Mouse (Mus musculus) lung, adult 18-20 months (tissue): ENCODE measurements around the gene Cdh26.

Source experiments
- DNase-seq, 2 experiments: peaks; one replicate each; pipeline ENCODE4 v3.0.0; 2022; ENCODE audit warnings: mixed read lengths in 2 of 2

The Cdh26 gene

DNA sequence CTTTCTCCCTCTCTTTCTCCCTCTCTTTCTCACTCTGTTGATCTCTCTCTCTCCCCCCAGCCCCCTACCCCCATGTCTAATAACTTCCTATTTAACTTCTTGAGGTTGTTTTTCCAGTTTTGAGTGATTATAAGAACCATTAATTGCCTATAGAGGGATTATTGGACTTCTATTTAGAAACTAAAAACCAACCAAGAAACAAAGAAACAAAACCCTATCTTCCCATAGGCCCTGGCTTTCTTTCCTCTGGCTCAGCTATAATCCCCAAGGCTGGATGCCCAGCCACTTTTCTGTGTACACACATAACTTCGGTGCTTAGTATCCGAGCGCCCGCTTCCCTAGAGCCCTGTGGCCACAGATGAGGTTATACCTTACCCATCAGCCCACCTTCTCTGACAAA is at the start of gene Cdh26:
Cdh26 (plus strand) TSS at position 301 of the 400 bp plus-strand sequence.
- no peak for DNase-seq

GRCm38 (mm10) chr2:178407053-178407815 is 23.1 kb upstream of the Cdh26 start, which contains the start of gene Sycp2:
Gene Sycp2, minus strand, starts transcription at chr2:178407685.
- DNase-seq = no peak

- no peak for DNase-seq
Measured at GRCm38 (mm10) chr2:178409024-178409423, 21.3 kb upstream of the Cdh26 start.

DNA sequence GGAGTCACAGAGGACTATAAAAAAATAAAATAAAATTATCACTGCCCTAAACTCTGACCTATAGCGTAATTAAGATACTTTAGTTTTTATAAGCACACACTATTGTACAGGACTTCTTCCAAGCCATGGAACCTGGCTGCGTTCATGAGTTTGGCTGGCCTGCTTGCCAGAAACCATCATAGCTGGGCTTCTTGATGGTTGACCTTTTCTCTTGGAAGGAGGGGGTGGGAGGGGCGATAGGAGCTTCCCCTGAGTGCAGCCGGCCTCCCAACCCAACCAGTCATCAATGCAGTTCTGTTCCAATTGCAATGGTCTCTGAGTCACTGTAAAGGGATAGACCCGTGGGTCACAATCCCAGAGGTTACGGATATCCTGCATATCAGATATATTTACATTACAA is 20.0 kb upstream of the Cdh26 start:
- DNase-seq = no peak

DNA sequence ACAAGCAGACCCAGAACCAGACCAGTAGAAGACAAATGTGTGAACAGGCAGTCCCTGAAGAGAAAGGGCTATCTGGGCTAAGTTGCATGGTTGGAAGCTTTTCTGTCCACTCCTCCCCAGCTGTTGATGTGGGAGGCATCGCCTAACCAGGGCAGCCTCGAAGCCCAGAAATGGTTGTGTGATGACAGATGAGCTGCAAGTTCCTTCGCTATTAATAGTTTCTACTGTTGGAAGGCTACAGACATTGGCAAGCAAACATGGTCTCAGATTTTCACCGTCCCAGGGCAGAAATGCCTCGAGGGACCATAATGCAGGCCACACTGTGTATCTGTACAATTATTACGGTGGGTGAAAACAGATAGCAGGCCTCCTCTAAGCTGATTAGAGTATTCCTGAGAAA is 17.7 kb upstream of the Cdh26 start:
- peak; percentile 32 to 43 for DNase-seq

- no peak for DNase-seq
Measured at GRCm38 (mm10) chr2:178413081-178413480, 17.2 kb upstream of the Cdh26 start.

DNA sequence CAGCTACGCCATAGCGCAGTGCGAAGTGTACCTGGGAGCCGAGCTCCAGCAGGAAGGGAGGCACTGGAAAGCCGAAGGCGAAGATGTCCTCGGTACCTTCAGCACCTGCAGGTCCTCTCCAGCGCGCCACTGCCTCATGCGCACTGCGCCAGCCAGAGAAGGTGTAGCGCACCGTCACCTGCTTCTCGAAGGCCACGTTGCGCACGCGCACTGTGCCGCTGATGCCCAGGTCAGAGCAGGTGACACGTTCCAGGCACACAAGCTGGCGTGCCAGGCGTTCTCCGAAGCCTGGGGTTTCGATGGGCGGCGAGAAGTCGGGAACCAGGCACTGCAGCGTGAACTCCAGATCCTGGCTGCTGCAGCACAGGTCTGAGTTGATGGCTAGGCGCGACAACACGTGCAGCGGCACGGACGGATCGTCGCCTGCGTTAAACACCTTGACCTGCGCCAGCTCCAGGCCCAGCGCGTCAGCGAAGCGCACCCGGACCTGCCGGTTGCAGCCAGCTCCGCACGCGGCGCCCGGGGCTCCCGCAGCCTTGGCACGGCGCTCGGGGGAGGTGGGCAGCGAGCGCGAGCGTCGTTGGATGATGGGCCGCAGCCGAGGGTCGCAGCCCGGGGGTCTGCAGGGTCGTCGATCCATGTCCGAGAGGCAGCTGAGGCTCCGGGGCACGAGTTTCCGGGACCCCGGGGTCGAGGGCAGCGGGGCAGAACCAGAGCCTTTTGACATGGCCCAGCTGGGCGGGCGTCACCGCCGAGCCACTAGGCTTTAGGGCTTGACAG is 16.7 kb upstream of the Cdh26 start:
- no peak for DNase-seq

DNA sequence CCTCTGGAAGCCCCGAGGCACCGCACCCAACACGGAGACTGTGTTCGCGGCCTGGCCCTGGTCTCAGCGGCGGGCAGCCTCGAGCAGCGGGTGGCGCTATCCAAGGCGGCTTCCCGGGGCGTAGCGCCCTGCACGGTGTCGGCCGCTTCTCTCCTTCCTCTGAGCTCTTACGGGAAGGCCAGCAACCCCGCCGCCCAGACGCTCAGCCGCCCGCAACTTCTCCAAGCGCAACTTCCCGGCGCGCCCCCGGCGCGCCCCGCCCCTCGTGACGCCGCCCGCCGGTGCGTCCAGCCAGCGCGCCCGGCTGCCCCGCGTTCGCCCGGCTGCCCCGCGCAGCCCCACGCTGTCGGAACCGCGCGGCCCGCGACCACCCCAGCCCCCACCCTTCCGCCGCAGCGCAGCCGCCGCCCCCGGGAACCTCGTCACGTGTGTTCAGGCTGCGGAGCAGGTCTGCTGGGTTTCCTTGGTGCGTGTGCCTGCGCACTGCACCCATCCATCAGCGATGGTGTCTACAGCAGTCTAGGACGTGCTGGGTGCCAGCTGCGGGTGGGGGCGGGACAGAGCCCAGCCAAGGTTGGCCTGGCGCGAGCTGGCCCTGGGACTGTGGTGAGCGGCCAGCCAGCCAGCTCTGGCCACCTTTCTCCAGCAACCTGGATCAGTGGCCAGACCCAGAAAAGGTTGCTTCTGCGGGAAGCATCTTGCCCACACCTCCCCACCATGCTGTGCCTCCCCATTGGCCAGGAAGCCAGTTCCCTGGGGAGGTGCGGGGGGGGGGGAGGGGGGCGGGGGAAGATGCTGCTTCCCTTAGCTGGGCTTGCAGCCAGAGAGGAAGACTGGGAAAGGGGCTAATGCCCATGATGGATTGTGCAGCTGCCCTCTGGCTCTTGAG is 15.8 kb upstream of the Cdh26 start, which contains the start of the genes Ppp1r3d and Fam217b:
Ppp1r3d (minus strand) TSS at position 212 of the 889 bp plus-strand sequence.
Fam217b (plus strand) TSS at position 264 of the 889 bp plus-strand sequence.
- peak; percentile 58 to 61 for DNase-seq

DNA sequence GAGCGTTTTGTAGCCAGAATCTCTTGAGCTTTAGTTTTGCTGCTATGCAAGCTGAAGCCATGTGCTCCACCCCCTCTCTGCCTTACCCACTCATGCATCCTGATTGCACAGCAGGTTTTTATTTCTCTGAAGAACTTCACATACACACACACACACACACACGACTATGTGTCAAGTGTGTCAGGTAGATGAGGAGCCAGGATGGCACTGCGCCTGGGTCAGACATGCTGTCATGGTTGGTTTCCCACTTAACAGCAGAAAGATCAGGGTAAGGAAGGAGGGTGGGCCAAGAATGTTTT is 15.2 kb upstream of the Cdh26 start:
- no peak for DNase-seq

DNA sequence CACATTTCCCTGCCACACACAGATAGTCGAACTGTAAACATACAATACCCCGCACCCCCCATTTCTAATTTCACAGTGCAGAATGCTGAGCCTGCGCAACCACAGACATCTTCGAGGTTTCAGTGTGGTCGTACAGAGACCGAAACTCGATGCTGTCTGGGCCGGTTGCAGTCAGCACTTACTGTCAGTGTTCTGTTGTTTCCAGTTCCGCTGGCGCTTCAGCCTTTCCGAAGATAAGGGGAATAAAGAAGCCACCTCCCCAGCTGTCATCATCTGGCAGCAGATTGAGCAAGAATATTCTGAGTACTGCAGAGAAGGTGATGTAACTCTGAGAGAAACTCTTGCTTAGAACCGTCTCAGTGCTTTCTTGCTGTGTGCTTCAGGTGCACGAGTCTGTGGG is 13.9 kb upstream of the Cdh26 start:
- DNase-seq = peak; percentile 52 to 55

GRCm38 (mm10) chr2:178416970-178417369 is 13.4 kb upstream of the Cdh26 start:
- no peak for DNase-seq

GRCm38 (mm10) chr2:178420576-178420975 is 9.8 kb upstream of the Cdh26 start:
- DNase-seq = no peak

DNA sequence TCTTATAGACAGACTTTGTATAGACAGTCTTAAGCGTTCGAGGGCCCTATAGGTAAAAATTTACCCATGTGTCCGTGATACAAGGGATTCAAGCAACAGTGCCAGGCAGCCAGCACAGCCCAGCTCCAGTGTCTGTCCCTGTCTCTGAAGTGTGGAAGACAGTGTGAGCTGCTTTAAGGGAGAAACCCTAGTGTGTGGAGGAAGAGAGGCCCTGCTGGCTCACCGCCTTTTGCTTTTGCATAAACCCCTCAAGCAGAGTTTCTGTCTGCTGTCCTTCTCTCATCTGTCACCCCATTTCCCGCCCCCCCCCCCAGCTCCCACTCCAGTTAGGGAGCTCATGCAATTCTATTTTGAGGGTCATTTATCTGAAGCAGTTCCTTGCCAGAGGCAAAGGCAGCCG is 8.7 kb upstream of the Cdh26 start:
- DNase-seq = no peak

GRCm38 (mm10) chr2:178422186-178422585 is 8.1 kb upstream of the Cdh26 start:
- DNase-seq = no peak

DNA sequence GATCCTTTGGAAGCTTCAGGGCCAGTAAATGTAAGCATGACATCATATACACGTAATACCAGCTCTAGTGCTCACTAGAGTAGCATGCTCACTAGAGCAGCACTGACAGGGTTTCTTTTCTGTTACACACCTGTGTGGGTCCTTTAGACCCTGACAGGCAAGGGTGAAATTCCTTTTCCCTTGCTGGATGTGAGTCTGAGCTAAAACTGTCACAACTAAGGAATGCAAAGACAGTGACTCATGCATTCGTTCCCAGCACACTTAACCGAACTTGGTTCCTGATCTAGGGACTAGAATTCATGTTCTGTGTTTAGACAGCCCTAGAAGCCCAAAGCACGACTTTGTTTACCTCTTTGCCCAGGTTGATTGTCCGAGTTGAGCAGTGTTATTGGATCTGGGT is 7.1 kb upstream of the Cdh26 start:
- no peak for DNase-seq

GRCm38 (mm10) chr2:178426229-178426628 is 4.1 kb upstream of the Cdh26 start:
- DNase-seq = no peak

GRCm38 (mm10) chr2:178427181-178427580 is 3.1 kb upstream of the Cdh26 start:
- no peak for DNase-seq

DNA sequence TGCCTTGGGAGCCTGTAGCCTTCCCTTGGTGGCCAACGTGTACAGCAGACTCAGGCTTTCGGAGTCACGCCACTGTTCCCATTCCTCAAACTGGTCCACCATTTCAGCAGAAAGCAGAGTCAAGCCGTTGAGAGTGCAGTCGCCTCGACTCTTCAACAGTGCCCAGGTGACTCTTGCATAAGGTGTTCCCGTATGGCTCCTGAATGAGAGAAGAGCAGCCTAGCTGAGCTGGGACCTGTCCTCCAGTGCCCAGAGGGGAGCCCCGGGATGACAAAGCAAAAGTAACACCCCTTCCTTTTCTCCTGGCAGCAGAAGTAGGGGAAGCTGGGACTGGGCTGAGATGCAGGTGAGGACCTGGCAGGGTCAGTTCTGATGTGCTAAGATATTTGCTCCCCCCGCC is 2.1 kb upstream of the Cdh26 start:
- no peak for DNase-seq

DNA sequence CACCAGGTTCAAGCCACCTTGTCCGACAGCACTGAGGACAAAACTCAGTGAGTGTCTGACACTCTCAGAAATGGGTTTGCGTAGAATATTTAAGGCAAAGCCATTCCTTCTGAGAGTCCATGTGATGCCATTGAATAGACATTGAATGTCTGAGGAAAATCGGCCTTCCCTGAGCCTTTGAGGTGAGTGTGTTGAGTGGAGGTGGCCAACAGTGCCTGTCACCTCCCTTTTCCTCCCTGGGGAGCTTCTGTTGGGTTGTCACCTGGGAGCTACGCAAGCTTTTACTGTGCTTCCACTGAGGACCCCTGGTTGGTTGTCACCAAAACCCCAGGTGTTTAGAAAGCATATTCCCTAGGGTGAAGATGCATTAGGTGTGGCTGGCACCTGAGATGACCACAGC is 1.7 kb upstream of the Cdh26 start:
- DNase-seq = no peak

GRCm38 (mm10) chr2:178429426-178429825 is 905 bp upstream of the Cdh26 start:
- DNase-seq = no peak

DNA sequence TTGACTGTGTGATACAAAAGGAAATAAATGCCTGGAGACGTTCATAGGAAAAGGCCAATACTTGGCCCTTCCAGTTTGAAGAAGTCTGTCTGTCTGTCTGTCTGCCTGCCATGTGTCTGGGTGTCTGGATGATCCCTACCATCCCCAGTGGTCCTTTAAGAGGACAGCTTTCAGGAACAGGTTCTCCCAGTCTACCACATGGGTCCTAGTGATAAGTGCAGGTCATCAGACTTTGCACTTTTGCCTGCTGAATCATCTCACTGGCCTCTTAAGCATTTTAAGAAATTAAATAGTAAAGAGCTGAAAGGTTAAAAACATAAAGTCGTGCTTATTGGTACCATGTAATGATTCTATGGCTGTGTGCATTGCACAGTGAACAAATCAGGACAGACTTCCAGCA is 3.2 kb downstream of the Cdh26 start:
- no peak for DNase-seq

GRCm38 (mm10) chr2:178433903-178434302 is 3.6 kb downstream of the Cdh26 start:
- DNase-seq = no peak

DNA sequence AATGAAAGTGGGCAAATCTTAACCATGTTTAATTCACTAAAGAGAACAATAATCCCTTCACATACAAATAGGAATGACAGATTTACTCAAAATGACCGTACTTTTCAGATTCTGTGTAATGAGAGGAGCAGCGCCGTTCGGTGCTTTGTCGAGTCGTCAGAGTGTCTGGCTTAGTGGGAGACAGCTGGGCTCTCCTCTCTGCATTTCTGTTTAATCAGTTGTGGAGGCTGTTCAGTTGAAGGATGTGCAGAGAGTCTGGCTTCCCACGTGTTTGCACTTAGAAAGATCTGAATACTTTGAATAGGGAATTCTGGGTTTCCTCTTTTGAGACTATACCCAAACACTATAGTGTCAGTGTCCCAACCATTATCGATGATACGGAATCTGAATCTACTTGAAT is 7.0 kb downstream of the Cdh26 start:
- no peak for DNase-seq
